Mouse (Mus musculus): ENCODE data around the gene 1700015F17Rik.
A peak's percentile ranks its signal among the peaks of the same experiment; 100 is the strongest.

1700015F17Rik gene

DNA sequence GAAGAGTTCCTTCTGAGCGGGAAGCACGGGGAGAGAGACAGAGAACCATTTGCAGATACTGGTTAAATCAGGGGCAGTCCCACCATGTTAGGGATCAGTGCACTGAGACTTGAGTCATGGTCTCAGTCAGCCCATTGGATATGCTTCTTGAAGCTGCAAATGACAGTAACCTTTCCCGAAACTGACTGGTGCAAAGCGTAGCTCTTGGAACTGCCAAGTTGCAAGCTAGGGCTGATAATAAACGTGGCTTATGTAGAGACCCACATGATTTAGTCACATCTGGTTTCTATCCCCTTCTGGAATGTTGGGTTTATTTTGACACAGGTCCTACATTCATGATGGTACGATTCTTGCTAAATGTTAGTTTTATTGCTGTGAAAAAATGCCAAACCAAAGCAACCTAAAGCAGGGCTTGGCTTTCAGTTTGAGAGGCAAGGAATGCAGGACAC lies 55.2 kb downstream of the 1700015F17Rik start:
- no peak for DNase-seq (ENCODE audit: low read depth, low spot score)

DNA sequence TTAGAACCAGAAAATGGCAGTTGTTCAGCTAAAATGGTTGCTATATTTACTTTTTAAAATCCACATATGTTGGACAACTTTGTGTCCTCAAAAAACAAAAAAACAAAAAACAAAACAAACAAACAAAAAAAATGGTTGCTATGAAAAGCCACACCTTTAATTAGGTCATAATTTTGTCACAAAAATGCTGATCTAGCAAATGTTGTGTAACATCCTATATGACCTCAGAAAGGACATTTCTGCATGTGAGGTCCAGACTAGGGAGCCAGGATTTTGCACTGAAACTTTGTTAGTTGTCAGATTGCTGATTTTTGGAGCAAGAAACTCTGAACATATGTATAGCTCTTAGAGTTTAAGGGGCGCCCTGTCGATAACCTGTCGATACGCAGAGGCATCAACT lies 55.9 kb downstream of the 1700015F17Rik start:
- DNase-seq (ENCODE audit: low read depth, low spot score), result no peak

GRCm38 (mm10) chr5:5421439-5421838 lies 57.5 kb downstream of the 1700015F17Rik start:
- no peak for DNase-seq (ENCODE audit: low read depth, low spot score)

DNA sequence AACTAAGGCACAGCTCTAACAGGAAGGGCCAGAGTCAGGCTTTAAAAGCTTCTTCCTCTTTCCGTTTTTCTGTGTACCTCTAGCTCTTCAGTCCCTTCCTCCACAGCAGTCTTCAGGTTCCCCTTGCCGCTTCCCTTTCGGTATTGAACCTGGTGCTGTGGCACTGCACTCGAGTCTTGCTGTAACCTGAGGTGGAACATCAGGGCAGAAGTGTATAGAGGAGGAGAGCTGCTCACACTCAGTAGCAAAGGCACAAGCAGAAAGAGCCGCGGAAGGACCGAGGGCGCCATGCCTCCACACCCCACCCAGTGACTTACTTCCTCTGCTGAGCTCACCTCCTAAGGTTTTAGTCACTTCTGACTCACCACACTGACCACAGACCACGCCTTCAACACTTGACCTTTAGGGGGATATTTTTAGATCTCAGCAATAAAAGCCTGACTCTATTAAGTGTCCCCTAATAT lies 58.9 kb downstream of the 1700015F17Rik start, which contains the start of gene Cdk14:
Gene Cdk14 (minus strand): TSS at position 321 of the 464 bp plus-strand sequence.
- DNase-seq (ENCODE audit: low read depth, low spot score), result no peak

GRCm38 (mm10) chr5:5419253-5419652 lies 59.7 kb downstream of the 1700015F17Rik start:
- DNase-seq (ENCODE audit: low read depth, low spot score), result no peak

DNA sequence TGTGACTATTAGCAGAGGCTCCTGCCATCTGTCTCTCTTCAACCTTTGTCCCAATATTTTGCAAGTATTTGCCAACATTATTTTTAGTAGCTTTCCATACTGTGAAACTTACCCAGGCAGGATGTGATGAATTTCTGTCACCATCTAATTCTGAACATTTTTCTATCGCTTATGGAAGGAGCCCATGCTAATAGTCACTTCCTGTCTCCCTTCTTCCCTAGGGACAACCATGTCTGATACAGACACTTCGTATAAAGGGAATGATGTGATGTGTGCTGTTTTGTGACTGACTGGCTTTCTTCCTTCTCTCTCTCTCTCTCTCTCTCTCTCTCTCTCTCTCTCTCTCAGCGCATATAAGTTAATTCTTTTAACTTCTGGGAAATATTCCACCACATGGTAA lies 64.1 kb downstream of the 1700015F17Rik start:
- DNase-seq (ENCODE audit: low read depth, low spot score), result no peak

DNA sequence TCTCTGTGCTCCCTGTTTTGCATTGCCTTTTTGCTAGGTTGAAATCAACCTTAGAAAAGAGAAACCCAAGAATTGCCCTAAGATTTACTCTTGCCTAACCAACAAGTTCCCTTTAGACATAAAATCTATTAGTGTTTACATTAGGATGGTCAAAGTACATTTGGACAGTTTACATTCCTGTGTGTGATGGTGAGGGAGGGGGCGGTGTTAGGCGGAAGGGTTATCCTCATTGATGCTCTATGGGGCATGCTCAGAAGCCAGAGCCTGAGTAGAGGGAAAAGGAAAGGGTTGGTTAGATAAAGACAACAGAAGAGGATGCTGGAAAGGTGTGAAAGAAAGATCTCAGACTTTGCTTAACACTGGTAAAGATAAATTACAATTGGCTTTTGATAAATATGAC lies 67.1 kb downstream of the 1700015F17Rik start:
- no peak for DNase-seq (ENCODE audit: low read depth, low spot score)

DNA sequence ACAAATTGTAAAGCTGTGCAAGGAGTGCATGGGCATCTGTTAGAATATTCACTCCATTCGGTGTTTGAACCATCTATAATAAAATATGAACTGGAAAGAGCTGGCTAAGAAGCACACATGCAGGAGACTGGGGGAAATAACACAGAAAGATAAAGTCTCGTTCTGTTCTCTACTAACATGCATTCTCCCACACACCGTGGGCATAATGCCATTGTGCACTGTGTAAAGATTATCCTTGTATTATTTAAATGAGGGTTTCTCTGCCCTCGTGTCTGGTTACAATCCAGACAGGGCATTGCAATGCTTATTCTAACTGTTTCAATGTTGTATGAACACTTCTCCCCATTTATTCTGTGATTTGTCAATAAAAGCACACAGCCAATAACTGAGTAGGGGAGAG lies 77.0 kb downstream of the 1700015F17Rik start:
- no peak for DNase-seq (ENCODE audit: low read depth, low spot score)

GRCm38 (mm10) chr5:5392786-5393185 lies 86.2 kb downstream of the 1700015F17Rik start:
- DNase-seq (ENCODE audit: low read depth, low spot score), result peak; percentile 11

Data from ES-CJ7 (cell line).